Mouse (Mus musculus): ENCODE measurements around the gene Gm14569.

Gm14569 gene

GRCm38 (mm10) chrX:36491730-36492129 is at the start of gene Gm14569:
Gm14569 (minus strand) TSS chrX:36491830.
- no peak for DNase-seq (ENCODE audit: low read depth, low spot score)

- DNase-seq (ENCODE audit: low read depth, low spot score), result peak; percentile 40
These were observed 42.9 kb upstream of the Gm14569 start for GRCm38 (mm10) chrX:36534514-36534913.

GRCm38 (mm10) chrX:36533744-36534143 is 42.1 kb upstream of the Gm14569 start:
- no peak for DNase-seq (ENCODE audit: low read depth, low spot score)

GRCm38 (mm10) chrX:36530251-36530650 is 38.6 kb upstream of the Gm14569 start:
- DNase-seq (ENCODE audit: low read depth, low spot score), result no peak

- no peak for DNase-seq (ENCODE audit: low read depth, low spot score)
These were observed 32.1 kb upstream of the Gm14569 start for GRCm38 (mm10) chrX:36523729-36524128.

GRCm38 (mm10) chrX:36513726-36514125 is 22.1 kb upstream of the Gm14569 start:
- DNase-seq (ENCODE audit: low read depth, low spot score), result no peak

GRCm38 (mm10) chrX:36513231-36513630 is 21.6 kb upstream of the Gm14569 start:
- no peak for DNase-seq (ENCODE audit: low read depth, low spot score)

- DNase-seq (ENCODE audit: low read depth, low spot score), result peak; percentile 13
These were observed 15.2 kb upstream of the Gm14569 start for GRCm38 (mm10) chrX:36506863-36507262.

GRCm38 (mm10) chrX:36489506-36489905 is 2.1 kb downstream of the Gm14569 start:
- DNase-seq (ENCODE audit: low read depth, low spot score), result no peak

GRCm38 (mm10) chrX:36487996-36488395 is 3.6 kb downstream of the Gm14569 start:
- no peak for DNase-seq (ENCODE audit: low read depth, low spot score)

- no peak for DNase-seq (ENCODE audit: low read depth, low spot score)
These were observed 16.8 kb downstream of the Gm14569 start for GRCm38 (mm10) chrX:36474873-36475272.

- no peak for DNase-seq (ENCODE audit: low read depth, low spot score)
These were observed 17.4 kb downstream of the Gm14569 start for GRCm38 (mm10) chrX:36474103-36474751.

GRCm38 (mm10) chrX:36456031-36456430 is 35.6 kb downstream of the Gm14569 start:
- DNase-seq (ENCODE audit: low read depth, low spot score), result no peak

GRCm38 (mm10) chrX:36437932-36438331 is 53.7 kb downstream of the Gm14569 start:
- no peak for DNase-seq (ENCODE audit: low read depth, low spot score)

- DNase-seq (ENCODE audit: low read depth, low spot score), result no peak
These were observed 56.6 kb downstream of the Gm14569 start for GRCm38 (mm10) chrX:36434993-36435392.

- no peak for DNase-seq (ENCODE audit: low read depth, low spot score)
These were observed 72.5 kb downstream of the Gm14569 start for GRCm38 (mm10) chrX:36419153-36419552.

- no peak for DNase-seq (ENCODE audit: low read depth, low spot score)
These were observed 89.3 kb downstream of the Gm14569 start for GRCm38 (mm10) chrX:36402316-36402715.

- no peak for DNase-seq (ENCODE audit: low read depth, low spot score)
These were observed 90.7 kb downstream of the Gm14569 start, which contains the start of gene Gm6268 for GRCm38 (mm10) chrX:36400980-36401379. Gm6268 (plus strand) TSS chrX:36401280.

- peak; percentile 7 for DNase-seq (ENCODE audit: low read depth, low spot score)
These were observed 98.4 kb downstream of the Gm14569 start for GRCm38 (mm10) chrX:36393279-36393678.

- DNase-seq (ENCODE audit: low read depth, low spot score), result no peak
These were observed 99.0 kb downstream of the Gm14569 start for GRCm38 (mm10) chrX:36392672-36393071.

GRCm38 (mm10) chrX:36390503-36390902 is 101.1 kb downstream of the Gm14569 start:
- no peak for DNase-seq (ENCODE audit: low read depth, low spot score)

GRCm38 (mm10) chrX:36389971-36390370 is 101.7 kb downstream of the Gm14569 start:
- DNase-seq (ENCODE audit: low read depth, low spot score), result no peak

GRCm38 (mm10) chrX:36385340-36385739 is 106.3 kb downstream of the Gm14569 start:
- no peak for DNase-seq (ENCODE audit: low read depth, low spot score)
